Mouse (Mus musculus): ENCODE data around the gene Alg5. TPM values are rescaled to one million over a fixed set of nuclear protein-coding genes. Genes with fewer than 3 reads are reported as not detected.

Alg5 gene
- total RNA-seq, 1 experiment: 38.1 TPM

- Histone ChIP-seq H3K9me3 (ENCODE audit: control insufficient read depth, insufficient read depth, low read depth, low read length) (no peaks in the 10 kb centered on the region), H3K9ac (ENCODE audit: insufficient read depth, low read depth, low read length, poor library complexity, severe bottlenecking) (peak overlapping the region; percentile 63), H3K27ac (ENCODE audit: insufficient read depth, low read depth, low read length, poor library complexity, severe bottlenecking) (no peak overlapping the region), H3K4me3 (ENCODE audit: insufficient read depth in 1 of 2, low read depth in 1 of 2, low read length in 2 of 2, poor library complexity in 1 of 2, severe bottlenecking in 1 of 2) (no peak overlapping the region), H3K36me3 (ENCODE audit: control insufficient read depth, insufficient read depth, low read length, poor library complexity, severe bottlenecking) (peaks cover 53% of the 10 kb centered on the region), H3K4me1 (ENCODE audit: control insufficient read depth in 2 of 2, insufficient read depth in 2 of 2, low read length in 2 of 2, poor library complexity in 1 of 2) (peaks cover 0 to 3% of the 10 kb centered on the region in 2 experiments; a peak in 1 of 4 replicates)
- TF ChIP-seq CHD2 (IDR thresholded peaks at IDR 0.05; ENCODE audit: low read depth, low read length) (no peak), MAFK (IDR thresholded peaks at IDR 0.05; ENCODE audit: insufficient read depth, low read depth, low read length) (no peak), ZC3H11A (IDR thresholded peaks at IDR 0.05; ENCODE audit: borderline replicate concordance, low read depth, low read length) (no peak), ZNF384 (IDR thresholded peaks at IDR 0.05; ENCODE audit: low read depth, low read length) (no peak), HCFC1 (IDR thresholded peaks at IDR 0.05; ENCODE audit: borderline replicate concordance, insufficient read depth, low read length) (no peak)
- in situ Hi-C loops (cut with MboI; ENCODE audit: low sequenced_read_pairs in 2 of 2, unreplicated experiment in 2 of 2): no loop called here
- DNase-seq (ENCODE audit: low read depth, low spot score): no peak
Measured at GRCm38 (mm10) chr3:54745799-54746198, 10.5 kb downstream of the Alg5 start.

GRCm38 (mm10) chr3:54753411-54753810 lies 18.1 kb downstream of the Alg5 start:
- no peak overlapping the region for H3K9ac ChIP-seq (ENCODE audit: insufficient read depth, low read depth, low read length, poor library complexity, severe bottlenecking)
- peaks cover 7% of the 10 kb centered on the region for H3K36me3 ChIP-seq (ENCODE audit: control insufficient read depth, insufficient read depth, low read length, poor library complexity, severe bottlenecking)
- DNase-seq (ENCODE audit: low read depth, low spot score): no peak
- H3K4me1 ChIP-seq (ENCODE audit: control insufficient read depth in 2 of 2, insufficient read depth in 2 of 2, low read length in 2 of 2, poor library complexity in 1 of 2): peaks cover 0 to 2% of the 10 kb centered on the region in 2 experiments; a peak in 1 of 4 replicates
- in situ Hi-C loops (cut with MboI; ENCODE audit: low sequenced_read_pairs in 2 of 2, unreplicated experiment in 2 of 2): no loop called here
- H3K27ac ChIP-seq (ENCODE audit: insufficient read depth, low read depth, low read length, poor library complexity, severe bottlenecking): no peak overlapping the region
- H3K4me3 ChIP-seq (ENCODE audit: insufficient read depth in 1 of 2, low read depth in 1 of 2, low read length in 2 of 2, poor library complexity in 1 of 2, severe bottlenecking in 1 of 2): no peak overlapping the region
- H3K9me3 ChIP-seq (ENCODE audit: control insufficient read depth, insufficient read depth, low read depth, low read length): no peaks in the 10 kb centered on the region
- TF ChIP-seq ZC3H11A (IDR thresholded peaks at IDR 0.05; ENCODE audit: borderline replicate concordance, low read depth, low read length): no peak
- no peak for TF ChIP-seq CHD2 (IDR thresholded peaks at IDR 0.05; ENCODE audit: low read depth, low read length)
- TF ChIP-seq ZNF384 (IDR thresholded peaks at IDR 0.05; ENCODE audit: low read depth, low read length): no peak

GRCm38 (mm10) chr3:54755145-54756041 lies 20.1 kb downstream of the Alg5 start, which contains the start of gene Smad9:
Gene Smad9, plus strand, starts transcription at chr3:54755582.
- Histone ChIP-seq H3K4me3 (ENCODE audit: insufficient read depth in 1 of 2, low read depth in 1 of 2, low read length in 2 of 2, poor library complexity in 1 of 2, severe bottlenecking in 1 of 2) (peak within 1 kb of the TSS; percentile 66 to 74), H3K9me3 (ENCODE audit: control insufficient read depth, insufficient read depth, low read depth, low read length) (no peaks in the 10 kb centered on the region), H3K9ac (ENCODE audit: insufficient read depth, low read depth, low read length, poor library complexity, severe bottlenecking) (peak within 1 kb of the TSS; percentile 46), H3K36me3 (ENCODE audit: control insufficient read depth, insufficient read depth, low read length, poor library complexity, severe bottlenecking) (no peaks in the 10 kb centered on the region), H3K4me1 (ENCODE audit: control insufficient read depth in 2 of 2, insufficient read depth in 2 of 2, low read length in 2 of 2, poor library complexity in 1 of 2) (peaks cover 0 to 2% of the 10 kb centered on the region in 2 experiments; a peak in 1 of 4 replicates), H3K27ac (ENCODE audit: insufficient read depth, low read depth, low read length, poor library complexity, severe bottlenecking) (no peak within 1 kb of the TSS)
- DNase-seq (ENCODE audit: low read depth, low spot score): no peak
- TF ChIP-seq CHD2 (IDR thresholded peaks at IDR 0.05; ENCODE audit: low read depth, low read length) (no peak), ZNF384 (IDR thresholded peaks at IDR 0.05; ENCODE audit: low read depth, low read length) (no peak), ZC3H11A (IDR thresholded peaks at IDR 0.05; ENCODE audit: borderline replicate concordance, low read depth, low read length) (no peak), MAFK (IDR thresholded peaks at IDR 0.05; ENCODE audit: insufficient read depth, low read depth, low read length) (no peak)
- in situ Hi-C loops (cut with MboI; ENCODE audit: low sequenced_read_pairs in 2 of 2, unreplicated experiment in 2 of 2): no loop called here

DNA sequence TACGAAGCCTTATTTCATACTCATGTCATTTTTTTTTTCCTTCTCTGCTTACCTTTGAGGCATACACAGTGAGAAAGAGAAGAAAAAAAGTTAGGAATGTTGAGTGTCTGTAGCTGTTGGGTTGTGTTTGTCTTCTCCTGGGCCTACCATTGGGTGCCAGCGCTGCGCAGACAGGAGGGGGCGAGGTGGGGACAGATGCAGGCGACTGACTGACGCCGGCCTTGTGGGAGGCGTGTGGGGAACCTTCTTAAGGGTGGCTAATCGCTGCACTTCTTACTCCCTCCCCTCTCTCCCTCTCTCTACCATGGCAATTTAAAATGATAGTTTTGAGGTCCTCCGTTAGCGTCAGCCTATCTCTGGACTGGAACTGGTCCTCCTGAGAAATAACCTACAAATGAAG lies 20.7 kb downstream of the Alg5 start:
- no peak overlapping the region for H3K9ac ChIP-seq (ENCODE audit: insufficient read depth, low read depth, low read length, poor library complexity, severe bottlenecking)
- no peak for TF ChIP-seq CHD2 (IDR thresholded peaks at IDR 0.05; ENCODE audit: low read depth, low read length)
- no peak for DNase-seq (ENCODE audit: low read depth, low spot score)
- H3K4me1 ChIP-seq (ENCODE audit: control insufficient read depth in 2 of 2, insufficient read depth in 2 of 2, low read length in 2 of 2, poor library complexity in 1 of 2): peaks cover 0 to 2% of the 10 kb centered on the region in 2 experiments; a peak in 1 of 4 replicates
- in situ Hi-C loops (cut with MboI; ENCODE audit: low sequenced_read_pairs in 2 of 2, unreplicated experiment in 2 of 2): no loop called here
- no peaks in the 10 kb centered on the region for H3K36me3 ChIP-seq (ENCODE audit: control insufficient read depth, insufficient read depth, low read length, poor library complexity, severe bottlenecking)
- no peak overlapping the region for H3K27ac ChIP-seq (ENCODE audit: insufficient read depth, low read depth, low read length, poor library complexity, severe bottlenecking)
- no peaks in the 10 kb centered on the region for H3K9me3 ChIP-seq (ENCODE audit: control insufficient read depth, insufficient read depth, low read depth, low read length)
- H3K4me3 ChIP-seq (ENCODE audit: insufficient read depth in 1 of 2, low read depth in 1 of 2, low read length in 2 of 2, poor library complexity in 1 of 2, severe bottlenecking in 1 of 2): peak overlapping the region in 1 of 2 experiments; percentile 66; a peak in 2 of 4 replicates

Measured in ES-E14 (cell line).